Mouse (Mus musculus): Measurements from ENCODE around the gene Myh14. TPM values are rescaled to one million over a fixed set of nuclear protein-coding genes. Genes with fewer than 3 reads are reported as not detected.

Gene Myh14
- polyA plus RNA-seq, 1 experiment from 2014 or later = 2.3 TPM

- no peak overlapping the region for H3K27ac ChIP-seq
- ATAC-seq (ENCODE audit: low FRiP score) = no peak
- WGBS = 91% methylated on average over 4 of the region's 4 CpGs
- no peak overlapping the region for H3K4me3 ChIP-seq (replicated peaks)
- H3K9ac ChIP-seq = no peak overlapping the region
- peaks cover 8% of the 10 kb centered on the region; the same call in 1 of the 2 replicates for H3K4me1 ChIP-seq
- H3K36me3 ChIP-seq (replicated peaks) = no peaks in the 10 kb centered on the region
- peaks cover 14% of the 10 kb centered on the region; the same call in 1 of the 2 replicates for H3K27me3 ChIP-seq
- no peaks in the 10 kb centered on the region for H3K9me3 ChIP-seq
- no peak overlapping the region for H3K4me2 ChIP-seq
These were observed 24.6 kb upstream of the Myh14 start for GRCm38 (mm10) chr7:44695223-44695622.

GRCm38 (mm10) chr7:44693427-44694175, 23.0 kb upstream of the Myh14 start:
- Histone ChIP-seq H3K4me3 (replicated peaks) (no peak overlapping the region), H3K9ac (no peak overlapping the region), H3K9me3 (no peaks in the 10 kb centered on the region), H3K27me3 (peaks cover 14% of the 10 kb centered on the region; the same call in 1 of the 2 replicates), H3K4me2 (no peak overlapping the region), H3K27ac (no peak overlapping the region), H3K36me3 (replicated peaks) (no peaks in the 10 kb centered on the region), H3K4me1 (peaks cover 8% of the 10 kb centered on the region; the same call in 1 of the 2 replicates)
- WGBS = 82% methylated on average over 10 of the region's 10 CpGs
- no peak for ATAC-seq (ENCODE audit: low FRiP score)

- H3K9me3 ChIP-seq = no peaks in the 10 kb centered on the region
- no peak overlapping the region for H3K4me2 ChIP-seq
- H3K27ac ChIP-seq = no peak overlapping the region
- H3K27me3 ChIP-seq = no peaks in the 10 kb centered on the region
- peaks cover 7% of the 10 kb centered on the region; the same call in 1 of the 2 replicates for H3K4me1 ChIP-seq
- H3K4me3 ChIP-seq (replicated peaks) = no peak overlapping the region
- WGBS = 92% methylated on average over 7 of the region's 7 CpGs
- H3K36me3 ChIP-seq (replicated peaks) = no peaks in the 10 kb centered on the region
- no peak for ATAC-seq (ENCODE audit: low FRiP score)
- no peak overlapping the region for H3K9ac ChIP-seq
These were observed 18.7 kb upstream of the Myh14 start for GRCm38 (mm10) chr7:44689331-44689730.

GRCm38 (mm10) chr7:44688890-44689289, 18.2 kb upstream of the Myh14 start:
- Histone ChIP-seq H3K9me3 (no peaks in the 10 kb centered on the region), H3K9ac (no peak overlapping the region)
- ATAC-seq (ENCODE audit: low FRiP score) = no peak

GRCm38 (mm10) chr7:44685531-44686402, 15.1 kb upstream of the Myh14 start:
- WGBS = 65% methylated on average over 17 of the region's 17 CpGs
- Histone ChIP-seq H3K4me3 (replicated peaks) (no peak overlapping the region), H3K9ac (no peak overlapping the region), H3K27me3 (no peaks in the 10 kb centered on the region), H3K4me1 (peaks cover 7% of the 10 kb centered on the region; the same call in 1 of the 2 replicates), H3K4me2 (no peak overlapping the region), H3K36me3 (replicated peaks) (no peaks in the 10 kb centered on the region), H3K27ac (peak overlapping the region; percentile 13; the same call in 1 of the 2 replicates), H3K9me3 (no peaks in the 10 kb centered on the region; the same call in 1 of the 2 replicates)
- ATAC-seq (ENCODE audit: low FRiP score) = 0 out of 2 replicates have a peak, but pooled peaks have one; percentile 33

More at GRCm38 (mm10) chr7:44688890-44689289, 18.2 kb upstream of the Myh14 start:
- H3K4me2 ChIP-seq = no peak overlapping the region
- WGBS = 68% methylated on average over 3 of the region's 3 CpGs
- no peak overlapping the region for H3K4me3 ChIP-seq (replicated peaks)
- peaks cover 7% of the 10 kb centered on the region; the same call in 1 of the 2 replicates for H3K4me1 ChIP-seq
- no peaks in the 10 kb centered on the region for H3K27me3 ChIP-seq
- H3K36me3 ChIP-seq (replicated peaks) = no peaks in the 10 kb centered on the region
- H3K27ac ChIP-seq = no peak overlapping the region

- Histone ChIP-seq H3K27ac (no peak overlapping the region), H3K4me3 (replicated peaks) (no peak overlapping the region), H3K4me1 (peaks cover 7% of the 10 kb centered on the region; the same call in 1 of the 2 replicates), H3K9me3 (no peaks in the 10 kb centered on the region; the same call in 1 of the 2 replicates), H3K36me3 (replicated peaks) (no peaks in the 10 kb centered on the region), H3K9ac (no peak overlapping the region), H3K27me3 (no peaks in the 10 kb centered on the region), H3K4me2 (no peak overlapping the region)
- ATAC-seq (ENCODE audit: low FRiP score) = no peak
- 86% methylated on average over 8 of the region's 8 CpGs for WGBS
These were observed 13.0 kb upstream of the Myh14 start for GRCm38 (mm10) chr7:44683656-44684055.

GRCm38 (mm10) chr7:44676611-44677010, 6.0 kb upstream of the Myh14 start:
- Histone ChIP-seq H3K9ac (no peak overlapping the region), H3K36me3 (replicated peaks) (no peaks in the 10 kb centered on the region), H3K4me1 (peaks cover 2% of the 10 kb centered on the region; the same call in 1 of the 2 replicates), H3K4me2 (no peak overlapping the region), H3K9me3 (peaks cover 5% of the 10 kb centered on the region; the same call in 1 of the 2 replicates), H3K4me3 (replicated peaks) (no peak overlapping the region), H3K27ac (no peak overlapping the region), H3K27me3 (peaks cover 12% of the 10 kb centered on the region)
- ATAC-seq (ENCODE audit: low FRiP score) = no peak
- 52% methylated on average over 2 of the region's 2 CpGs for WGBS

- Histone ChIP-seq H3K4me3 (replicated peaks) (no peak overlapping the region), H3K27ac (no peak overlapping the region), H3K4me1 (peaks cover 7% of the 10 kb centered on the region), H3K36me3 (replicated peaks) (no peaks in the 10 kb centered on the region), H3K4me2 (no peak overlapping the region), H3K27me3 (peaks cover 12% of the 10 kb centered on the region), H3K9me3 (peaks cover 5% of the 10 kb centered on the region; the same call in 1 of the 2 replicates), H3K9ac (no peak overlapping the region)
- ATAC-seq (ENCODE audit: low FRiP score) = no peak
- 54% methylated on average over 4 of the region's 4 CpGs for WGBS
These were observed 5.5 kb upstream of the Myh14 start for GRCm38 (mm10) chr7:44676126-44676525.

- ATAC-seq (ENCODE audit: low FRiP score) = no peak
- H3K9ac ChIP-seq = no peak overlapping the region
- no peak overlapping the region for H3K27ac ChIP-seq
- H3K4me1 ChIP-seq = peaks cover 15% of the 10 kb centered on the region
- H3K27me3 ChIP-seq = peaks cover 17% of the 10 kb centered on the region
- H3K4me3 ChIP-seq (replicated peaks) = no peak overlapping the region
- 54% methylated on average over 6 of the region's 6 CpGs for WGBS
- H3K4me2 ChIP-seq = no peak overlapping the region
- H3K9me3 ChIP-seq = peaks cover 5% of the 10 kb centered on the region; the same call in 1 of the 2 replicates
- no peaks in the 10 kb centered on the region for H3K36me3 ChIP-seq (replicated peaks)
These were observed 4.5 kb upstream of the Myh14 start for GRCm38 (mm10) chr7:44675171-44675570.

- Histone ChIP-seq H3K4me1 (peaks cover 15% of the 10 kb centered on the region), H3K9me3 (peaks cover 5% of the 10 kb centered on the region; the same call in 1 of the 2 replicates), H3K36me3 (replicated peaks) (no peaks in the 10 kb centered on the region), H3K27me3 (peaks cover 23% of the 10 kb centered on the region), H3K4me3 (replicated peaks) (no peak overlapping the region), H3K27ac (no peak overlapping the region), H3K9ac (no peak overlapping the region), H3K4me2 (no peak overlapping the region)
- ATAC-seq (ENCODE audit: low FRiP score) = no peak
- 77% methylated on average over 4 of the region's 4 CpGs for WGBS
These were observed 3.9 kb upstream of the Myh14 start for GRCm38 (mm10) chr7:44674511-44674910.

GRCm38 (mm10) chr7:44672193-44672592, 1.6 kb upstream of the Myh14 start:
- Histone ChIP-seq H3K4me1 (peaks cover 15% of the 10 kb centered on the region), H3K36me3 (replicated peaks) (no peaks in the 10 kb centered on the region), H3K9ac (no peak overlapping the region), H3K4me2 (no peak overlapping the region), H3K27ac (no peak overlapping the region), H3K9me3 (peaks cover 5% of the 10 kb centered on the region; the same call in 1 of the 2 replicates), H3K27me3 (peaks cover 44% of the 10 kb centered on the region), H3K4me3 (replicated peaks) (no peak overlapping the region)
- WGBS = 81% methylated on average over 5 of the region's 5 CpGs
- no peak for ATAC-seq (ENCODE audit: low FRiP score)

GRCm38 (mm10) chr7:44669103-44669502, 1.5 kb downstream of the Myh14 start:
- no peaks in the 10 kb centered on the region for H3K36me3 ChIP-seq (replicated peaks)
- H3K27ac ChIP-seq = no peak overlapping the region
- H3K4me3 ChIP-seq (replicated peaks) = no peak overlapping the region
- H3K9ac ChIP-seq = no peak overlapping the region
- H3K27me3 ChIP-seq = peaks cover 47% of the 10 kb centered on the region
- no peaks in the 10 kb centered on the region for H3K9me3 ChIP-seq
- ATAC-seq (ENCODE audit: low FRiP score) = no peak
- peaks cover 15% of the 10 kb centered on the region for H3K4me1 ChIP-seq
- WGBS = 17% methylated on average over 21 of the region's 21 CpGs
- no peak overlapping the region for H3K4me2 ChIP-seq
